Mouse (Mus musculus) liver, embryonic 14.5 days (tissue): Measurements from ENCODE around the gene Ano4.

Experiments used
- CTCF ChIP-seq: IDR thresholded peaks from 2 replicates; pipeline ENCODE4 v1.5.1; 2016; ENCODE audit warnings: antibody characterized with exemption, low read depth, control low read depth
- EP300 ChIP-seq: IDR thresholded peaks from 2 replicates; pipeline ENCODE4 v1.6.1; 2016; ENCODE audit warnings: antibody characterized with exemption, low read depth

DNA sequence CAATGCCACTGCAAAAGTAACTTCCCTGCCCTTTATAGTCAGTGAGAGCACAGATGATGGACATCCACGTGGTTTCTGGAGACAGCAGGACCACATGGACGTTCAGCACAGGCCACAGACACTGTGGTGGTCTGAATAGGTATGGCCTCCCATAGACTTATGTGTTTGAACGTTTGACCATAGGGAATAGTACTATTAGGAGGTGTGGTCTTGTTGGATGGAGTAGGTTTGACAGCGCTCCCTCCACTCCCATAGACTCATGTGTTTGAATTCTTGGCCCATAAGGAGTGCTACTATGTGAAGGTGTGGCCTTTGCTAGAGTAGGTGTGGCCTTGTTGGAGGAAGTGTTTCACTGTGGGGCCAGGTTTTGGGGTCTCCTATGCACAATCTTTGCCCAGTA lies 33.2 kb upstream of the Ano4 start:
- TF ChIP-seq CTCF (no peak), EP300 (no peak)
